Mouse (Mus musculus) T-helper 1 cell (primary cell): ENCODE results near the gene Usp6nl.

Source experiments
- in situ Hi-C: fragments of 300-600 bp; cut with MboI, MseI; formaldehyde crosslinking; loops from one replicate; pipeline ENCODE4 v1.15.1; 2025; ENCODE audit warnings: high pct_unique_total_duplicates

Gene Usp6nl

GRCm38 (mm10) chr2:6331324-6332137 is 9.1 kb downstream of the Usp6nl start:
- in situ Hi-C loops, result no loop called here

GRCm38 (mm10) chr2:6333570-6333969 is 11.1 kb downstream of the Usp6nl start:
- in situ Hi-C loops, result no loop called here

GRCm38 (mm10) chr2:6334011-6334410 is 11.5 kb downstream of the Usp6nl start:
- in situ Hi-C loops, result no loop called here

GRCm38 (mm10) chr2:6335032-6335735 is 12.7 kb downstream of the Usp6nl start:
- in situ Hi-C loops, result no loop called here

GRCm38 (mm10) chr2:6336013-6336412 is 13.5 kb downstream of the Usp6nl start:
- in situ Hi-C loops, result no loop called here

- in situ Hi-C loops, result no loop called here
Observed at GRCm38 (mm10) chr2:6336649-6337048, 14.2 kb downstream of the Usp6nl start.

GRCm38 (mm10) chr2:6337436-6337835 is 15.0 kb downstream of the Usp6nl start:
- in situ Hi-C loops, result no loop called here

- in situ Hi-C loops, result no loop called here
Observed at GRCm38 (mm10) chr2:6338031-6338629, 15.7 kb downstream of the Usp6nl start.

- in situ Hi-C loops, result no loop called here
Observed at GRCm38 (mm10) chr2:6340439-6340838, 18.0 kb downstream of the Usp6nl start.

- in situ Hi-C loops, result no loop called here
Observed at GRCm38 (mm10) chr2:6341496-6341895, 19.0 kb downstream of the Usp6nl start.

- in situ Hi-C loops, result no loop called here
Observed at GRCm38 (mm10) chr2:6349256-6350092, 27.0 kb downstream of the Usp6nl start.

GRCm38 (mm10) chr2:6350164-6350563 is 27.7 kb downstream of the Usp6nl start:
- in situ Hi-C loops, result no loop called here

- in situ Hi-C loops, result no loop called here
Observed at GRCm38 (mm10) chr2:6350931-6351695, 28.6 kb downstream of the Usp6nl start.

GRCm38 (mm10) chr2:6352541-6352971 is 30.1 kb downstream of the Usp6nl start:
- in situ Hi-C loops, result no loop called here

GRCm38 (mm10) chr2:6353060-6353459 is 30.6 kb downstream of the Usp6nl start:
- in situ Hi-C loops, result no loop called here

- in situ Hi-C loops, result no loop called here
Observed at GRCm38 (mm10) chr2:6357306-6357705, 34.8 kb downstream of the Usp6nl start.

GRCm38 (mm10) chr2:6359645-6360044 is 37.2 kb downstream of the Usp6nl start:
- in situ Hi-C loops, result no loop called here

GRCm38 (mm10) chr2:6363126-6363525 is 40.7 kb downstream of the Usp6nl start:
- in situ Hi-C loops, result no loop called here

- in situ Hi-C loops, result no loop called here
Observed at GRCm38 (mm10) chr2:6363922-6364321, 41.5 kb downstream of the Usp6nl start.

GRCm38 (mm10) chr2:6366521-6366928 is 44.1 kb downstream of the Usp6nl start:
- in situ Hi-C loops, result no loop called here

- in situ Hi-C loops, result no loop called here
Observed at GRCm38 (mm10) chr2:6366973-6367372, 44.5 kb downstream of the Usp6nl start.
